Mouse (Mus musculus) small intestine, adult 2 months (tissue): ENCODE data around the gene Tbpl2. TPM values are rescaled to one million over a fixed set of nuclear protein-coding genes. Genes with fewer than 3 reads are reported as not detected.
A peak's percentile ranks its signal among the peaks of the same experiment; 100 is the strongest.

Experiments
- H3K27ac ChIP-seq: fragments of 200-500 bp; 2 replicates; pipeline ENCODE4 v1.5.1; 2012; ENCODE audit warnings: low read depth, low read length, control low read depth, inconsistent platforms; ENCODE audit not compliant: insufficient read depth
- H3K27me3 ChIP-seq: fragments of 200-500 bp; 2 replicates; pipeline ENCODE4 v1.6.1; 2012; ENCODE audit warnings: mild to moderate bottlenecking, moderate library complexity, low read length, inconsistent platforms; ENCODE audit not compliant: control insufficient read depth, insufficient read depth
- H3K36me3 ChIP-seq: fragments of 200-500 bp; 2 replicates; pipeline ENCODE4 v1.6.1; 2012; ENCODE audit warnings: mild to moderate bottlenecking, low read length, control low read depth, inconsistent platforms; ENCODE audit not compliant: control insufficient read depth, insufficient read depth
- H3K4me1 ChIP-seq: fragments of 200-500 bp; 2 replicates; pipeline ENCODE4 v1.6.1; 2012; ENCODE audit warnings: low read length, inconsistent platforms, mixed read lengths; ENCODE audit not compliant: control insufficient read depth, insufficient read depth, insufficient read length
- H3K4me3 ChIP-seq: fragments of 200-500 bp; 2 replicates; pipeline ENCODE4 v1.5.1; 2012; ENCODE audit warnings: low read depth, mild to moderate bottlenecking, control low read depth, inconsistent platforms, low read length, moderate library complexity
- CTCF ChIP-seq: fragments of 200-500 bp; IDR thresholded peaks from 2 replicates; pipeline ENCODE4 v1.5.1; 2012; ENCODE audit warnings: low read depth, mild to moderate bottlenecking, control low read depth, inconsistent platforms, low read length, moderate library complexity, mixed read lengths; ENCODE audit not compliant: insufficient replicate concordance, insufficient read length; ENCODE audit errors: extremely low read depth
- POLR2A ChIP-seq: fragments of 200-500 bp; IDR thresholded peaks from 2 replicates; pipeline ENCODE4 v1.6.1; 2012; ENCODE audit warnings: low read depth, mild to moderate bottlenecking, control low read depth, inconsistent platforms, low read length, moderate library complexity
- WGBS: fragments of 180-500 bp; shearing (Covaris S2); methylation state at CpG from one replicate; pipeline ENCODE4 v1.1.7; 2018; 5-methylcytosine and 5-hydroxymethylcytosine counted together
- polyA plus RNA-seq: library from polyadenylated mRNA; depleted of rRNA; stranded (reverse); fragments of >200 nt; gene quantifications from 2 replicates; pipeline ENCODE4 v1.2.3, GENCODE M21; 2012; rRNA removed

Tbpl2 gene
- polyA plus RNA-seq, 1 experiment, result not detected

GRCm38 (mm10) chr2:24048480-24049097 lies 47.8 kb downstream of the Tbpl2 start:
- Histone ChIP-seq H3K4me1 (0 out of 2 replicates have a peak, but pooled peaks cover 2% of the 10 kb centered on the region), H3K4me3 (peak overlapping the region; percentile 58), H3K27me3 (no peaks in the 10 kb centered on the region), H3K36me3 (no peaks in the 10 kb centered on the region), H3K27ac (peak overlapping the region; percentile 36; the same call in 1 of the 2 replicates)
- WGBS, result 4% methylated on average over 16 of the region's 16 CpGs
- TF ChIP-seq CTCF (no peak), POLR2A (no peak)

GRCm38 (mm10) chr2:24047551-24048479 lies 48.6 kb downstream of the Tbpl2 start:
- Histone ChIP-seq H3K36me3 (no peaks in the 10 kb centered on the region), H3K27ac (no peak overlapping the region), H3K4me3 (peak overlapping the region; percentile 58), H3K4me1 (0 out of 2 replicates have a peak, but pooled peaks cover 2% of the 10 kb centered on the region), H3K27me3 (no peaks in the 10 kb centered on the region)
- WGBS, result 45% methylated on average over 6 of the region's 6 CpGs
- TF ChIP-seq POLR2A (no peak), CTCF (no peak)

GRCm38 (mm10) chr2:24042901-24043300 lies 53.5 kb downstream of the Tbpl2 start:
- 45% methylated on average over 1 of the region's 1 CpGs for WGBS
- no peaks in the 10 kb centered on the region for H3K36me3 ChIP-seq
- no peak for TF ChIP-seq CTCF
- TF ChIP-seq POLR2A, result no peak
- no peak overlapping the region for H3K4me3 ChIP-seq
- H3K27ac ChIP-seq, result no peak overlapping the region
- H3K27me3 ChIP-seq, result no peaks in the 10 kb centered on the region
- H3K4me1 ChIP-seq, result no peaks in the 10 kb centered on the region

GRCm38 (mm10) chr2:24040531-24040930 lies 55.9 kb downstream of the Tbpl2 start:
- Histone ChIP-seq H3K36me3 (no peaks in the 10 kb centered on the region), H3K27ac (no peak overlapping the region), H3K27me3 (no peaks in the 10 kb centered on the region), H3K4me1 (no peaks in the 10 kb centered on the region), H3K4me3 (no peak overlapping the region)
- TF ChIP-seq POLR2A (no peak), CTCF (no peak)
- WGBS, result 98% methylated on average over 1 of the region's 1 CpGs

Other genes with a start within 250 kb of the Tbpl2 start
- gene Hnmt, start 47.2 kb downstream of the Tbpl2 start, polyA plus RNA-seq, result 0.10 TPM in 1 of 2 replicates, not detected in the other
- not detected in 2 replicates for gene Il1f8, start 56.6 kb upstream of the Tbpl2 start, polyA plus RNA-seq
- not detected in 2 replicates for gene Il1f9, start 89.9 kb upstream of the Tbpl2 start, polyA plus RNA-seq
- gene Il1f6, start 118.8 kb upstream of the Tbpl2 start, polyA plus RNA-seq, result not detected in 2 replicates
- gene Il1f5, start 180.4 kb upstream of the Tbpl2 start, polyA plus RNA-seq, result not detected in 2 replicates
- not detected in 2 replicates for gene Il1f10, start 194.6 kb upstream of the Tbpl2 start, polyA plus RNA-seq
- 2.4 and 2.8 TPM in 2 replicates for gene Il1rn, start 240.3 kb upstream of the Tbpl2 start, polyA plus RNA-seq